Mouse (Mus musculus) olfactory bulb, adult 2 months (tissue): ENCODE results near the gene Gjc3. TPM values are rescaled to one million over a fixed set of nuclear protein-coding genes. Genes with fewer than 3 reads are reported as not detected.
A peak's percentile ranks its signal among the peaks of the same experiment; 100 is the strongest.

ENCODE experiments used
- H3K27ac ChIP-seq: fragments of 200-500 bp; 2 replicates; pipeline ENCODE4 v1.5.1; 2012; ENCODE audit warnings: low read depth, low read length; ENCODE audit not compliant: insufficient read depth
- H3K4me1 ChIP-seq: fragments of 200-500 bp; 2 replicates; pipeline ENCODE4 v1.6.1; 2012; ENCODE audit warnings: low read length; ENCODE audit not compliant: control insufficient read depth, insufficient read depth
- H3K4me3 ChIP-seq: fragments of 200-500 bp; 2 replicates; pipeline ENCODE4 v1.5.1; 2012; ENCODE audit warnings: mild to moderate bottlenecking, low read depth, low read length, moderate library complexity; ENCODE audit not compliant: insufficient read depth
- CTCF ChIP-seq: fragments of 200-500 bp; IDR thresholded peaks from 2 replicates; pipeline ENCODE4 v1.5.1; 2012; ENCODE audit warnings: low read depth, mild to moderate bottlenecking, low read length, moderate library complexity; ENCODE audit not compliant: insufficient read depth
- POLR2A ChIP-seq: fragments of 200-500 bp; IDR thresholded peaks from 2 replicates; pipeline ENCODE4 v1.6.1; 2012; ENCODE audit warnings: mild to moderate bottlenecking, low read depth, low read length, moderate library complexity; ENCODE audit not compliant: insufficient read depth
- WGBS: fragments of 180-500 bp; shearing (Covaris S2); methylation state at CpG from one replicate; pipeline ENCODE4 v1.1.7; 2018; 5-methylcytosine and 5-hydroxymethylcytosine counted together
- polyA plus RNA-seq: library from polyadenylated mRNA; stranded (reverse); fragments of >200 nt; gene quantifications from 2 replicates; pipeline ENCODE4 v1.2.4, GENCODE M21; 2012; ENCODE audit warnings: low replicate concordance; ENCODE audit not compliant: missing spikeins, insufficient read depth, insufficient read length

The Gjc3 gene
- polyA plus RNA-seq, result not detected in 2 replicates

DNA sequence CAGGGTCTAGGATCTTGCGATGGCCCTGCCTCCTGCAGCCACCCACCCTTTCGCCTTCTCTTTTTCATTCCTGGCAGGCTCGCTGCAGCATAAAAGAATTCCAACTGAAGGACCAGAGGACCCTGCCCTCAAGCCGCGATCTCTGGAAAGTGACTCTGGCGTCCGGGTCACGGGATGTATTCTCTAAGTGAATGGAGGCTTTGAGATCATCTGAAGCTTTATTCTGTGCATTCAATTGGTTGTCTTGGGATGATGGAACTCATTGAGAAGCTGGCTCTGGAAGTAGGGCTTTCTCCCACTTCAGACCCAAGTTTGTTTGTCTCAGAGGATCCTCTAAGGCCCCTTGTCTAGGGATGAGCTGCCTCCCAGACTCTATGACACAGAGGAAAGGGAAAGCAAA lies at the start of gene Gjc3:
Gene Gjc3, minus strand, starts transcription at position 154 of the 400 bp plus-strand sequence.
- TF ChIP-seq POLR2A (no peak), CTCF (no peak)
- Histone ChIP-seq H3K4me3 (peak within 1 kb of the TSS; percentile 7; the same call in 1 of the 2 replicates), H3K27ac (peak within 1 kb of the TSS; percentile 42; the same call in 1 of the 2 replicates), H3K4me1 (no peaks in the 10 kb centered on the region)
- 56% methylated on average over 8 of the region's 8 CpGs for WGBS

DNA sequence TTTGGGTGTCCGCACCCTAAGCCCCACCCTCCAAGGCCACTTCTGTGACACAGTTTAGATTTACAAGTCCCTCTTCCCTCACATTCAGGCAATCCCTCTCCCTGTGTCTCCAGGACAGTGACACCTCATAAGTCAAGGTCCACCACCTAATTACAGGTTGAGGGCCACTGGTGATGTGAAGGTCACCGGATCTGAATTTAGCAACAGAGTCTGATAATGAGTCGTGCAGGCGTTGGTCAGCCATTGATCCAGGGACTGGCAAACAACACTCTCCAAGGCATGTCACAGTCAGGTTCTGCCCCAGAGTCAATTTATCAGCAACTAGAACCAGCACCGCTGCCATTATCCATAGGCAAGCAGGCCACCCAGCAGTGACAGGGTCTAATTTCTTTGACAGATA lies 49.5 kb upstream of the Gjc3 start:
- H3K4me1 ChIP-seq, result no peaks in the 10 kb centered on the region
- no peak overlapping the region for H3K4me3 ChIP-seq
- WGBS, result 92% methylated on average over 5 of the region's 5 CpGs
- no peak for TF ChIP-seq CTCF
- no peak for TF ChIP-seq POLR2A
- no peak overlapping the region for H3K27ac ChIP-seq

DNA sequence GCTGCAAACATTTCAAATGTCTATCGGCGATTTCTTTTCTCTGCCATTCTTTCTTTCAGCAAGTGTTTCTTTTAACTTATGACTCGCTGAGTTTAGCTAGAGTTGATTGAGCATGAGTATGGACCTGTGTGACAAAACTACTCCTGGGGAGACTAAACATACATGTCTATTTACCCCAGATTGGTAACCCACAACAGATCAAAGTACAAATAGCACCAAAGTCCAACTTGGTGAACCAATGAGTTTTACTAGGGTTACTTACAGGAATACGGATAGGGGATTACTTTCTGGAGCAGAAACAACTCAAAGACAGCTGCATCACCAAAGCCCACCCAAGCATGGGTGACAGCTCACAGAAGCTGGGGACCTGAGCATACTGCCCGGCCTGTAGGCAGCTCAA lies 46.5 kb upstream of the Gjc3 start:
- Histone ChIP-seq H3K4me3 (no peak overlapping the region), H3K27ac (no peak overlapping the region), H3K4me1 (no peaks in the 10 kb centered on the region)
- TF ChIP-seq POLR2A (no peak), CTCF (no peak)
- 86% methylated on average over 5 of the region's 5 CpGs for WGBS

DNA sequence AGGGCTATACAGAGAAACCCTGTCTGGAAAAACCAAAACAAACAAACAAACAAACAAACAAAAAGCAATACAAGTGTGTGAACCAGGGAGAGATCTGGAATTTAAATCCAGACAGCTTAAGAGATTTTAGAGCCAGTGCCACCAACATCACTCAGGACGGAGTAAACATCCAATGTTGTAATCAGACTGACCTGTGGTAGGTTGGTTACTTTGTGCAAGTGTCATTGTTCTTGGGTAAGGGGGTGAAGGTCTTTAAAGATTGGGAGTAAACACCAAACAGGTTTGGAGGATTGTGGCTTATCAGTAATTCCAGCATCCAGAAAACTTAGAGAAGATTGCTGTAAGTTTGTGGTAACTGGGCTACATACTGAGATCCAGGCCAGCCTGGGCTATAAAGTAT lies 23.5 kb upstream of the Gjc3 start:
- Histone ChIP-seq H3K27ac (no peak overlapping the region), H3K4me1 (no peaks in the 10 kb centered on the region), H3K4me3 (no peak overlapping the region)
- 89% methylated on average over 1 of the region's 1 CpGs for WGBS
- TF ChIP-seq POLR2A, result no peak
- no peak for TF ChIP-seq CTCF

DNA sequence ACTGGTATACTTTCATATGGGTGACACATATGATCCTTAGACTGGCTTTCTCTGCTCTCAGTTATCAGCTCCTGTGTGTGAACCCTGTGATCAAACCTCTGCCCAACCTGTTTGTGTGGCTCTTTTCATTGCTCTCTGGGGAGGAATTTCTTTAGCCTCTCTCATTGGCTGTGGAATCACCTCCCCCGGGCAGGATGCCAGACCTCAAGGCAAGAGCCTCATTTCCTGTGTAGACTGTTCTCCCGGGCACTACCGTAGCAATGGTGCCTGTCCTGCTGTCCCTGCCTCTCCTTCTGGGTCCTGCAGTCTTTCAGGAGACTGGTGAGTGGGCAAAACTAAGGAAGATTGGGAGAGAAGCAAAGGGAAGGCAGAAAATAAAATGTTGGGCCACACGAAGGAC lies 18.4 kb upstream of the Gjc3 start, which contains the start of gene Azgp1:
Gene Azgp1, plus strand, starts transcription at position 221 of the 400 bp plus-strand sequence.
- no peak for TF ChIP-seq CTCF
- TF ChIP-seq POLR2A, result no peak
- Histone ChIP-seq H3K4me3 (no peak within 1 kb of the TSS), H3K4me1 (no peaks in the 10 kb centered on the region), H3K27ac (no peak within 1 kb of the TSS)
- 61% methylated on average over 4 of the region's 4 CpGs for WGBS

DNA sequence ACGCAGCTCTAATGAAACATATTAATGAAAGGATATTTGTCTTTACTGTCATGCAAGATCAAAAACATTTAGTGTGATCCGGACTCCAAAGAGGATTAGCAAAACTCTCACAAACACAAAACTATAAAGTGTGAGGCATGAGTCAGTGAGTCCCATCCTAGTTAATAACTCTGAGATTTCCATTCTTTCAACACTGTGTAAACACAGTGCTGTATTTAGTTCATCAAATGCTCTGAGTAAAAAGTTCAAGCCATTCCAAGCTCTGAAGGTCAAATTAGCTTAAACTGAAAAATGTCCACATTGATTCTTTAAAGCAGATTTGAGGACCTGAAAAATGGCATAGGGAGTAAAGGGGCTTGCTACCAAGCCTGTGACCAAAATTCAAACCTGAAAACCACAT lies 16.2 kb upstream of the Gjc3 start:
- Histone ChIP-seq H3K4me1 (no peaks in the 10 kb centered on the region), H3K27ac (no peak overlapping the region), H3K4me3 (no peak overlapping the region)
- TF ChIP-seq CTCF (no peak), POLR2A (no peak)
- 76% methylated on average over 2 of the region's 2 CpGs for WGBS

DNA sequence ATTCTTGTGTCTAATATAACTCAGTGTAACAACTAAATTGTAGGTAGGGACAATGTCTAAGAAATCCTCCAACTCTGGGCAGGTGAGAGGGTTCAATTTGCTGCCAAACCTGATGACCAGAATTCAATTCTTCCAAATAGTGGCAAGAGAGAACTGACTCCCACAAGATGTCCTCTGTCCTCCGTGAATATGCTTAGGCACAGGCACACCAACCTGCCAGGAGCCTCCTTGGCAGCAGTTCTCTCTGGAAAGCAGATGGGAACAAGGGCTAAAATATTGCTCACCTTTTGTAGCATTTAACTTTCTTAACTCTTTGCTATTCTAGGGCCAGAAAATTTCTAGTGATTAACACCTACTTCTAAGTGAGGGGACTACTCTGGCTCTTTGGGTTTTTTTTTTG lies 14.4 kb upstream of the Gjc3 start:
- no peaks in the 10 kb centered on the region for H3K4me1 ChIP-seq
- no peak overlapping the region for H3K4me3 ChIP-seq
- 32% methylated on average over 1 of the region's 1 CpGs for WGBS
- H3K27ac ChIP-seq, result no peak overlapping the region
- TF ChIP-seq CTCF, result no peak
- no peak for TF ChIP-seq POLR2A

DNA sequence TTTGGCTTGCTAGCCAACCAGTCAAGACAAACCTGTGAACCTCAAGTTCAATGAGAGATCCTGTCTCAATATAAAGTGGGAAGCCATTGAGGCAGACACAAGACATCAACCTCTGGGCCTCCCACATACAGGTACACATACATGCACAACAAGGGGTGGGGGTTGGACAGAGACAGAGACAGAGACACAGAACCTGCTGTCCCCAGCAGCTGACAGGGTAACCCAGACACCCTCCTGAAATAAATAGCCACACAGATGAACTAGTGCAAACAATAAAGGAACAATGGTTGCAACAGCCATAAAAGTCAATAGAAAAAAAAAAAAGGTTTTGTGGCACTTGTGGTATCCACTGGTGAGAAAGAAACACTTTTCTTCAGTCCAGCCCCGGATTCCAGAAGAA lies 12.5 kb upstream of the Gjc3 start:
- Histone ChIP-seq H3K4me1 (no peaks in the 10 kb centered on the region), H3K4me3 (no peak overlapping the region), H3K27ac (no peak overlapping the region)
- WGBS, result 52% methylated on average over 1 of the region's 1 CpGs
- TF ChIP-seq CTCF (no peak), POLR2A (no peak)

DNA sequence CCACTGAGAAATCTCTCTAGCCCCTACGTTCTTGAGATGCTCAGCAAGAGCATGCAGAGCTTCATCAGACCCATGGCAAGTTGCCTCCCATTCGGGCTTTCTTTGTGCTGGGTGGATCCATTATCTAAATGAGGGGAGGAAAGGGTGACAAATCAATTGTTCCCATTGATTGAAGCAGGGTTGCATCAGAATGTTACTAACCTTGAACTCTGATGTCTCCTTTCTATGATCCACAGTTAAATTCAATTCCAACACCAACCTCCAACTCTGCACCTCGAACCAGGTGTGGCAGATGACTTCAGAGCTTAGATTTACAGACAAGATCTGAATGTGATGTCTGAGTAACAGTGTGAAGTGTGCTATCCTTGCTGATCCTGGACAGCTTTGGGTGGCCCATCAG lies 11.8 kb upstream of the Gjc3 start:
- Histone ChIP-seq H3K4me1 (no peaks in the 10 kb centered on the region), H3K4me3 (no peak overlapping the region), H3K27ac (no peak overlapping the region)
- TF ChIP-seq POLR2A (no peak), CTCF (no peak)
- 63% methylated on average over 3 of the region's 3 CpGs for WGBS

DNA sequence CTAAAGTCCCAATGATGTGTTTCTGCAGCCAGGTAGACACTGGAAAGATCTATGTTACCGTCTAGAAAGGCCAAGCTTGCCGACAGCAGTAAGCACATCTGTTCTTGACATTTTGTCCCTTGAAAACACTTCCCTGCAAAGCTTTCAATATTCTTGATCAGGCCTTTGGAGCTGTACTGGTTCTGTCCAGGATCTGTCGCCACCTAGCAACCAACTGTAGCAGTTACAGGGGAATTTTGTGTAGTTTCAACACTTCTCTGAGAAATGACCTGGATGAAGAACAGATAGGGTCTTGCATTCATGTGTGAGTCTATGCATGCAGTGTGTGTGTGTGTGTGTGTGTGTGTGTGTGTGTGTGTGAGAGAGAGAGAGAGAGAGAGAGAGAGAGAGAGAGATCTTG lies 10.8 kb upstream of the Gjc3 start:
- TF ChIP-seq POLR2A, result no peak
- no peak for TF ChIP-seq CTCF
- no peak overlapping the region for H3K4me3 ChIP-seq
- no peak overlapping the region for H3K27ac ChIP-seq
- 52% methylated on average over 3 of the region's 3 CpGs for WGBS
- no peaks in the 10 kb centered on the region for H3K4me1 ChIP-seq

DNA sequence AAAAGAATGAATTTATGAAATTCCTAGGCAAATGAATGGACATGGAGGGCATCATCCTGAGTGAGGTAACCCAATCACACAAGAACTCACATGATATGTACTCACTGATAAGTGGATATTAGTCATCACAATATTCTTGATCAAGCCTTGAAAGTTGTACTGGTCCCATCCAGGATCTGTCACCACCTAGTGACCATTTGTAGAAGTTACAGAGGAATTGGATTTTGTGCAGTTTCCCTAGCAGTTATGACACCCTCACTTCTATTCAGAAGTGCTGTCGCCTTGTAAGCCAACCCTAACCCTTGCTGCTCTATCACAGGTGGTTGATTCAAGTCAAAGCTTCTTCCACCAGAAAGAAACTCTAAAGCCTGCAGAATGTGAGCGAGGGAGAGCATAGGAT lies 10.3 kb upstream of the Gjc3 start:
- TF ChIP-seq POLR2A (no peak), CTCF (no peak)
- Histone ChIP-seq H3K27ac (no peak overlapping the region), H3K4me3 (no peak overlapping the region), H3K4me1 (no peaks in the 10 kb centered on the region)
- WGBS, result 81% methylated on average over 2 of the region's 2 CpGs
